Mouse (Mus musculus): ENCODE data around the gene Tmf1. TPM values are rescaled to one million over a fixed set of nuclear protein-coding genes. Genes with fewer than 3 reads are reported as not detected.

Tmf1 gene
- polyA plus RNA-seq (2015; fragmentation: Nextera tagmentation; extraction: Ambion mirVana): 36.4 and 37.4 TPM in 2 replicates

DNA sequence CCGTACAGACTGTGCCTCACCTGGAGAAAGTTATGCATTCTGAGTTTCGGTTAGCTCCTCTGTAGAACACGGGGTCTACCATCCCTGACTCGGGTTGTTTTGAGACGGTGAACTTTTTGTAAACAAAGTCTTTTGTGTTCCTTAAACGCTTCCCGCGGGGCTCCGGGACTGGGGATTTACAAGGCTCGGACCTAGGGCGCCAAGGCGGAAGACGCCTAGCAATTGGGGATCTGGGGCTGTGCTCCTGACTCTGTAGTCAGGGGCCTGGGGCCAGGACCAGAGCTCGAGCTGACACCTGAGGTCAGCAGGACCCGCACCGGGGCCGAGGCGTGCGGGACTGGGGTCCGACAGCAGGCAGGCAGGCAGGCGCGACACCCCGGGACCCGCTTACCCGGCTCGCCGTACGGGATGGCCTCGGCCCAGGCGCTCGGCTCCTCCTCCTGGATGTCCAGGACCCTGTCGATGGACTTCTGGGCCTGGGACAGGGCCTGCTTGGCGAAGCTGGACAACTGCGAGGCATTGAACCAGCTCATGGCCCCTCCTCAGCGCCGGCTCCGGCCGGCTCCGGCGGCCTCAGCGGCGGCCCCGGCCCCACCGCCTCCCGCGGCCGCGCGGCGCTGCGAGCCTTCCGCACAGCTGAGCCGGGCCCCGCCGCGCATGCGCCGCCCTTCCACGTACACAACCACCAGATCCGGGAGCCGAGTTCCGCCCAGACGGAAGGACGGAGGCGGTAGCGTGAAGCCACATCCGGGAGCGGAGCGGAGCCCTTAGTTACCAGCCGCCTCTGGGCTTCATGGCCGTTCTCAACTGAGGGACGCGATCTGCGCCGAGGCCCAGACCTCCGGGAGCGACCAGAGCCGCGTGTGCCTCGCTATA, at the start of gene Tmf1:
Tmf1 (minus strand) TSS at position 632 of the 876 bp plus-strand sequence.
- Histone ChIP-seq H3K27ac (replicated peaks) (peak within 1 kb of the TSS; percentile 85), H3K4me1 (peaks cover 29% of the 10 kb centered on the region), H3K4me3 (peak within 1 kb of the TSS; percentile 95), H3K36me3 (peaks cover 16% of the 10 kb centered on the region; the same call in 1 of the 2 replicates), H3K9ac (replicated peaks) (peak within 1 kb of the TSS; percentile 90), H3K9me3 (no peaks in the 10 kb centered on the region), H3K27me3 (no peaks in the 10 kb centered on the region), H3K4me2 (replicated peaks) (peak within 1 kb of the TSS; percentile 52)
- under 1% methylated on average over 80 of the region's 80 CpGs for WGBS
- peak; percentile 99 for ATAC-seq (replicated peaks)

DNA sequence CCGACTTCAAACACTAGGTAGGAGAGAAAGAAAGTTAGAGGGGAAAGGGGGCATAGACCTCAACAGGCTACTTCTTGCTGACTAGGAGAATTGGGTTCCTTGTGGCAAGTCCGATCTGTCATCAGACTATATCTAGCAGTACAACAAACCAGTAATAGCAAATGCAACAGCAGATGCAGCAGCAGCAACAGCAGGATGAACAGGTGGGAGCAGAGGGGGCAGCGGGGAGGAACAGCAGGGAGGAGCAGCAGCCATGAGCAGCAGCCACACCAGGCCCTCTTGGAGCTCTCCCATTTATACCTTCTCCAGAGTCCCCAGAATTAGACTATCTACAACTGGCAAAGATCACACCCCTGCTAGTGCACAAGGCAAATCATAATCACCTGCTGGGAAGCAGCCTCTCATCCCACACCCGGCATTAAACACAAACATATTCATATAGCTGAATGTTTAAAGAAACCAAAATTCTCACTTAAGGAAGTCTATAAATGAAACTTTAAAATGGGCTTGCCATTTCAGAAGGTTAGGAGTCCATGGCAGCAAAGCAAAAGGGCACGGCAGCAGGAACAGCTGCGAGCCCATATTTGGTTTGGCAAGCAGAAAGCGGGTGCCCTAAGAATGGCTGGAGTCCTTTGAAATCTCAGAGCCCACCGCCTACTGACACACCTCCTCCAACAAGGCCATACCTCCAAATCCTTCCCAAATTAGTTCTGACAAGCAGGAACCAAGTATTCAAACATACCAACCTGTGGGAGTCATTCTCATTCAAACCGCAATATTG, 48.3 kb upstream of the Tmf1 start:
- no peak overlapping the region for H3K4me3 ChIP-seq
- no peaks in the 10 kb centered on the region for H3K27me3 ChIP-seq
- WGBS: 96% methylated on average over 9 of the region's 9 CpGs
- ATAC-seq (replicated peaks): no peak
- H3K4me1 ChIP-seq: peaks cover 2% of the 10 kb centered on the region; the same call in 1 of the 2 replicates
- peaks cover 15% of the 10 kb centered on the region for H3K36me3 ChIP-seq
- H3K9ac ChIP-seq (replicated peaks): no peak overlapping the region
- H3K27ac ChIP-seq (replicated peaks): no peak overlapping the region
- H3K4me2 ChIP-seq (replicated peaks): no peak overlapping the region
- H3K9me3 ChIP-seq: no peaks in the 10 kb centered on the region

DNA sequence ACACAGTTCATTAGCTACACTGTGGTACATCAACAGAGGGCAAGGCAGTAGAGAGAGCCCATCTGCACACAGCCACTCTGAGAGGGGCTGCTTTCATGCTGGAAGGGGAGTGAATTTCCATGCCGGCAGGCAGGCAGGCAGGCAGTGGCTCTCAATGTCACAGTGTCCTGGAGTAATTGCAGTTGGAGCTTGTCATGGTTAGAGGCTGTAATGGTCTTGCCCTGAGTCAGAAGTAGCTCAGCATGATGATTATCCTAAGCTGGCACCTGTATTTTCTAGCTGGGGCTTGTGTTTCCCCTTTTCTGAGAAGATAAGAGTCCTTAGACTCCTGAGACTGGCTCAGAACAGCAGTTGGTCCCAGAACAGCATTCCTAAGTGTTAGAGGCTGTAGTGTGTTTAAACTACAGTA, 47.2 kb upstream of the Tmf1 start:
- peaks cover 12% of the 10 kb centered on the region for H3K36me3 ChIP-seq
- H3K4me2 ChIP-seq (replicated peaks): no peak overlapping the region
- H3K4me1 ChIP-seq: peaks cover 14% of the 10 kb centered on the region
- H3K9ac ChIP-seq (replicated peaks): no peak overlapping the region
- WGBS: 27% methylated on average over 1 of the region's 1 CpGs
- no peaks in the 10 kb centered on the region for H3K27me3 ChIP-seq
- H3K9me3 ChIP-seq: no peaks in the 10 kb centered on the region
- no peak overlapping the region for H3K27ac ChIP-seq (replicated peaks)
- ATAC-seq (replicated peaks): no peak
- no peak overlapping the region for H3K4me3 ChIP-seq

DNA sequence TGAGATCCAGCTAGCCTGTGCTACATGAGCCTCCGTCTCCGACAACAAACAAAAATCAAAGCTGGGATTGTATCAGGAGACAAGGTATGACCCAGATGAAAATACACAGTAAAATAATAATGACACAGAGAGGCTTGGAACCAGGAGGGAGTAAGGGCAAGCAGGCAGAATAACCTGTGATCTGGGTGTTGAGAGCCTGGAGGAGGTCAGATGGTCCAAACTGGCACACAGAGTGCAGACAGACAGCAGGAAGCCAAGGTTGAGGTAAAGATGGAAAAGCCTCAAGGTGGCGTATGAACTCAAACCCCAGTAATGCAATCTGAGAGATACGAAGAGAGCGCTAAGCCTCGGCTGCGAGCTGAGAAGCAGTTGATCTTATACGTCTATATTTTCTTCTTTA, 45.6 kb upstream of the Tmf1 start:
- Histone ChIP-seq H3K4me1 (peaks cover 16% of the 10 kb centered on the region), H3K27ac (replicated peaks) (no peak overlapping the region), H3K9me3 (no peaks in the 10 kb centered on the region), H3K4me2 (replicated peaks) (no peak overlapping the region), H3K36me3 (no peaks in the 10 kb centered on the region), H3K4me3 (no peak overlapping the region), H3K9ac (replicated peaks) (no peak overlapping the region), H3K27me3 (no peaks in the 10 kb centered on the region)
- no peak for ATAC-seq (replicated peaks)
- WGBS: 95% methylated on average over 8 of the region's 8 CpGs

DNA sequence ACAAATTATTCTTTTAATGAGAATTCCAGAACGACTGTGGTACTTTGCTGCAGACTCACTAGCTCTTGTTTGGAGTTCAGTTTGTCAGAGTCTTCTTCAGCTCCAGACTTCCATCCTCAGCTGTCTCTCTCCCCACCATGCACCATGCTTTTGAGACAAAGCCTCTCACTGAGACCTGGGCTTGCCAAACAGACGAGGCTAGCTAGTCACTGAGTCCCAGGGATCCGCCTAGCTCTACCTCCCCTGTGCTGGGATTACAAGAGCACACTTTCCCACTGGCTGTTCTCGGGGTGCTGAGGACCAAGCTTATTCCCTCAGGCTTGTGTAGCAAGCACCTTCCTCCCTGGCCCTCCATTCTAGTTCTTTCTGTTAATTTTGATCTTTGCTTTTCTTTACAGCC, 44.6 kb upstream of the Tmf1 start:
- no peak for ATAC-seq (replicated peaks)
- H3K4me2 ChIP-seq (replicated peaks): no peak overlapping the region
- no peaks in the 10 kb centered on the region for H3K9me3 ChIP-seq
- 72% methylated on average over 4 of the region's 4 CpGs for WGBS
- H3K9ac ChIP-seq (replicated peaks): no peak overlapping the region
- H3K4me1 ChIP-seq: peaks cover 16% of the 10 kb centered on the region
- no peaks in the 10 kb centered on the region for H3K27me3 ChIP-seq
- no peak overlapping the region for H3K27ac ChIP-seq (replicated peaks)
- H3K4me3 ChIP-seq: no peak overlapping the region
- H3K36me3 ChIP-seq: no peaks in the 10 kb centered on the region

DNA sequence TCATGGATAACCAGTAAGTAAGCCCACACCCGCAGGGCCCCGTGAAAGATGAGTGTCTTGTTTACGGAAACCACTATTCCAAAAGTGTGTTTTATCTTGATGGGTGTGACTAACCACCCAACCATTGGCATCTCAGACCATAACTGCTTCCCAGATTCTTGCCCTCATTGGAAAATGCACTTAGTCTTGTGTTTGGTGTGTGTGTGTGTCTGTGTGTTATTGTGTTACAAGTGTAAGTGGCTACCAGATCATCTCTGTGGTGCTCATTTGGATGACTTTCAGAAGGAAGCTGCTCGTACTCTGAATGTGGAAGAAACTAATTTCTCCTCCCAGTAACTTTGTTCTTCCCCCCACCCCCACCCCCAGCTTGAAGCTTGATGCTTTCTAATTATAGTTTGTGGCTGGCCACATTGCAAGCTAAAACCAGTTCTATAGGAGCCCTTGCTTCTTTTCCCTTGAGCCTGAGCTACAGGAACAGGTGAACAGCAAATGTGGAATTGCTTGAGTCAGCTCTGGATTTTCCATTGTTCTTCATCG, 44.1 kb upstream of the Tmf1 start:
- Histone ChIP-seq H3K9me3 (no peaks in the 10 kb centered on the region), H3K36me3 (no peaks in the 10 kb centered on the region), H3K4me2 (replicated peaks) (no peak overlapping the region), H3K9ac (replicated peaks) (no peak overlapping the region), H3K4me1 (peaks cover 16% of the 10 kb centered on the region), H3K4me3 (no peak overlapping the region), H3K27ac (replicated peaks) (no peak overlapping the region), H3K27me3 (no peaks in the 10 kb centered on the region)
- WGBS: 68% methylated on average over 5 of the region's 5 CpGs
- no peak for ATAC-seq (replicated peaks)

DNA sequence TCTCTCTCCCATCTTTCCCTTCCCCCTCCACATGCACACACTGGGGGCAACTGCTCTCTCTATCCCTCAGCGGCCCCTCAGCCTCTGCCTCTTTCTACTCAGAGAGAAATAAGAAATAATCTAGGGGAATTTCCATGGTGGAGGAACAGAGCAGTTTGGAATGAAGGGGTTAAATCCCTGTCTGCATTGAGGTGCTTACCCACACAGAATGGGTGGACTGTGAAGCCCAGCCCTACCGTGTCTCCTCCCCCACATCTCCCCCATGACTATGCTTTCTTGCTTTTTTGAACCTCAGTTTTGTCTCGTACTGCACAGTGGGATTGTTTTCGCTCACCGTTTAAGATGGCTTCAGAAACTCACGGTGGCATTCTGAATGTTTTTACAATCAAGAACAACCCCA, 43.4 kb upstream of the Tmf1 start:
- peaks cover 17% of the 10 kb centered on the region for H3K4me1 ChIP-seq
- H3K4me2 ChIP-seq (replicated peaks): no peak overlapping the region
- no peak overlapping the region for H3K9ac ChIP-seq (replicated peaks)
- H3K9me3 ChIP-seq: no peaks in the 10 kb centered on the region
- H3K36me3 ChIP-seq: no peaks in the 10 kb centered on the region
- no peak for ATAC-seq (replicated peaks)
- WGBS: 42% methylated on average over 6 of the region's 6 CpGs
- no peak overlapping the region for H3K4me3 ChIP-seq
- H3K27me3 ChIP-seq: no peaks in the 10 kb centered on the region
- no peak overlapping the region for H3K27ac ChIP-seq (replicated peaks)

DNA sequence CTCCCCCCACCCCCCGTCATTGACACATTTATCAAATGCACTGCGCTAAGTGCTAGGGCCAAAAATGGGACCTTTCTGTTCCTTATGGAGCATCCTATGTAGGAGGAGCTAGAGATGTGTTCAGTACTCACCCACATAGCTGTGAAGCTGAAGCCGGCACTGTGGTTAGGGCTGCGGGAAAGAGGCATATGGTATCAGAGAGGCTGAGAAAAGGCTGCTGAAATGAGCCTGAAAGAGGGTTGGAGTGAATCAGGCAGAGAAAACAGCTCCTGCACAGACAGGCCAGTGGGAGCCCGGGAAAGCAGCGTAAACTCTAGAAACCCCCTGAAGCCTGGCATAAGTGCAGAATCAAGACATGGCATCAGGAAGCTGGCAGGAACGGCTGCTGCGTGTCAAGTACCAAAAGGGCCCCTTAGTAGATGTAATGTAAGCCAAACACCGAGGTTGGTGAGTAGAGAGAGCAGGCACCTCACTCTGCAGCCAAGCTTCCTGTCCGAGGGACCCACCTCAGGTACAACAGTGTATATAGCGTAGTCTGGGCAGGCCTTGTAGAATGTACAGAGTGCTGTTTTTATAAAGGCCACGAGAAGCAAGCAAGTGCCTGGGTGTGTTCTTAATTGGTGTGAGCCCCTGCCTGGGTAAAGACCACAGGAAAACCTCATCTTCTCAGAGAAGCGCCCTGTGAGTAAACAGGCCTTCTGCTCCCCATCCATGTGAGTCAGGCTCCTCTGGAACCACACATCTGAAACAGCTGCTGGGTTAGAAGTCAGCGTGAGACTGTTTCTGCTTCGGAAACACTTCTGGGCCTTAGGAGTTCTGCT, 42.5 kb upstream of the Tmf1 start:
- Histone ChIP-seq H3K9ac (replicated peaks) (no peak overlapping the region), H3K4me1 (peaks cover 24% of the 10 kb centered on the region), H3K27ac (replicated peaks) (peak overlapping the region; percentile 56), H3K4me3 (no peak overlapping the region), H3K27me3 (no peaks in the 10 kb centered on the region), H3K4me2 (replicated peaks) (no peak overlapping the region), H3K36me3 (no peaks in the 10 kb centered on the region), H3K9me3 (no peaks in the 10 kb centered on the region)
- WGBS: 57% methylated on average over 15 of the region's 15 CpGs
- peak; percentile 82 for ATAC-seq (replicated peaks)

DNA sequence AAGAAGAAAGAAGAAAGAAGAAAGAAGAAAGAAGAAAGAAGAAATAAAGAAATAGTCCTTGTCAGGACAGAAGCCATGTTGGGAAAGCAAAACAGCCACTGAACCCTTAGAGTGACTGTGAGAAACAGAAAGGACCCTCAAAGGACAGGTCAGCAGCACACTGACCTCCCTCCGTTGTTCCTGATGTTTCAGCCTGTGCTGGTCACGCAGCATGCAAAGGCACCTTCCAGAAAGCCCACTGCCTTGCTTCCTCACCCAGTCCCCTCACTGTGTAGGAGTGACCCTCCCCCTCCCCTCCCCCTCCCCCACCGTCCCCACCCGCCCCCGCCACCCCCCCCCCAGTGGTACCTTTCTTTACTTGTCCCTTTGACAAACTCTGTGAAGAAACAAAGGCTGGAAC, 41.8 kb upstream of the Tmf1 start:
- no peak for ATAC-seq (replicated peaks)
- no peak overlapping the region for H3K27ac ChIP-seq (replicated peaks)
- H3K4me1 ChIP-seq: peaks cover 32% of the 10 kb centered on the region
- WGBS: 77% methylated on average over 2 of the region's 5 CpGs
- no peak overlapping the region for H3K4me3 ChIP-seq
- H3K4me2 ChIP-seq (replicated peaks): no peak overlapping the region
- H3K9ac ChIP-seq (replicated peaks): no peak overlapping the region
- no peaks in the 10 kb centered on the region for H3K9me3 ChIP-seq
- H3K36me3 ChIP-seq: no peaks in the 10 kb centered on the region
- no peaks in the 10 kb centered on the region for H3K27me3 ChIP-seq

DNA sequence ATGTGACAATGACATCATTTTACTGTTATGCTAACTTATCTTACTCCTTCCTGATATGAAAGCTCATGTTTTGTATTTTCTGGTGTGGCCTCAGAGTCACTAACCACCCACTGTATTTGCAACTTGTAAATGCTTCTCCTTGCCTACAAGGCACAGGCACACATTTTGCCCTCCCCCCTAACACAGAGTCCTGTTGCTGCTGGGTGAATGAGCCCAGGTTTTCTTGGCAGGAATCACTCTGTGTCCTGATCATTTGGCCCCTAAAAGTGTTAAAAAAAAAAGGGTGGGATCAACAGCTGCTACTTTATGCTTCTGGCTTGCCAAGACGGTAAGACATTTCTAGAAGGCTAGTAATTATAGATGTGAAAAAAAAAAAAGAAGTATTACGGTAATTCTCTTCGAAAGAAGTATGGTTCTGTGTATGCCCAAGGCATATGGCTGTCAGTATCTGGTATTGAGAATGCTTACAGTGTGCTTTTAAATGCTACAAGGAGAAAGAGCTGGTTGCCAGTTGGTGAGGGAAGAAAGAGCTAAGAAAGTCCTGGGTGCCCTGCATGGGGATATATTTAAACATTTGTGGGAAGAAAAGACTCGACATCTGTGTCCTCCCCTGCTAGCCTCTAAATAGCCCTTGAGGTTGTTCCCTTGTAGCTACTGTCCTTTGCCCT, 37.4 kb upstream of the Tmf1 start:
- Histone ChIP-seq H3K9ac (replicated peaks) (no peak overlapping the region), H3K4me3 (no peak overlapping the region), H3K36me3 (no peaks in the 10 kb centered on the region), H3K27me3 (no peaks in the 10 kb centered on the region), H3K4me1 (peaks cover 45% of the 10 kb centered on the region), H3K27ac (replicated peaks) (peak overlapping the region; percentile 74), H3K4me2 (replicated peaks) (no peak overlapping the region), H3K9me3 (no peaks in the 10 kb centered on the region)
- ATAC-seq (replicated peaks): 0 out of 2 replicates have a peak, but pooled peaks have one; percentile 34
- WGBS: 38% methylated on average over 4 of the region's 4 CpGs

DNA sequence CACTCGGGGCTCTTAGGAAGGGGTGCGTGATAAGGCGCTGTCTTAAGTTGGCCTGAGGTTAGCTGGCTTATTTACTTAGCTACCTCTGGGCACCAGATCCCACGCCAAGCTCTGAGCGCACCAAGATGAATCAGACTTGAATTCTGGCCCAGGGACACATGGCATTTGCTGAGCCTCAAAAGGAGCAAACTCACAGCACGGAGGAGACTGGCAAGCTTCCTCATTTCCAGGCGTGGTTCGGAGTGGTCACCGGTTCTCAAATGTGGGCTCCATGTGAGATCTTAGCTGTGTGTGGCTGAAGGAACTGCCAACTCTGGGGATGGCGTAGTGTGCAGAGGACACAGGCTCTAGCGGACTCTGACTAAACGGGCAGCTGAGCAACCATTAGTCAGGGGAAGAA, 33.1 kb upstream of the Tmf1 start:
- Histone ChIP-seq H3K9ac (replicated peaks) (peak overlapping the region; percentile 75), H3K4me3 (peak overlapping the region; percentile 73), H3K27ac (replicated peaks) (no peak overlapping the region), H3K36me3 (no peaks in the 10 kb centered on the region), H3K9me3 (no peaks in the 10 kb centered on the region), H3K4me1 (peaks cover 40% of the 10 kb centered on the region), H3K4me2 (replicated peaks) (peak overlapping the region; percentile 60), H3K27me3 (no peaks in the 10 kb centered on the region)
- WGBS: 53% methylated on average over 12 of the region's 12 CpGs
- ATAC-seq (replicated peaks): no peak

All from forebrain, embryonic 15.5 days (tissue).